Mouse (Mus musculus) cerebellum, adult (tissue): ENCODE measurements around the gene Rbbp6.

Experiments
- ATAC-seq: cut with Nextera tagmentation; 2 replicates; pipeline ENCODE4 v1.9.2; 2017; ENCODE audit warnings: mild to moderate bottlenecking, moderate library complexity, mixed read lengths; ENCODE audit not compliant: insufficient number of reproducible peaks, low FRiP score, low TSS enrichment

Rbbp6 gene

GRCm38 (mm10) chr7:123035314-123035713, 69.8 kb downstream of the Rbbp6 start:
- ATAC-seq: no peak

GRCm38 (mm10) chr7:123039302-123039701, 73.8 kb downstream of the Rbbp6 start:
- ATAC-seq: no peak

GRCm38 (mm10) chr7:123045146-123045545, 79.7 kb downstream of the Rbbp6 start:
- no peak for ATAC-seq

GRCm38 (mm10) chr7:123046473-123047091, 81.1 kb downstream of the Rbbp6 start:
- ATAC-seq: no peak
